Mouse (Mus musculus): ENCODE data around the gene Il2rb.
A peak's percentile ranks its signal among the peaks of the same experiment; 100 is the strongest.

Il2rb gene

GRCm38 (mm10) chr15:78481448-78482000, 13.5 kb downstream of the Il2rb start:
- peak; percentile 25 for DNase-seq (ENCODE audit: low read depth, low spot score)

DNA sequence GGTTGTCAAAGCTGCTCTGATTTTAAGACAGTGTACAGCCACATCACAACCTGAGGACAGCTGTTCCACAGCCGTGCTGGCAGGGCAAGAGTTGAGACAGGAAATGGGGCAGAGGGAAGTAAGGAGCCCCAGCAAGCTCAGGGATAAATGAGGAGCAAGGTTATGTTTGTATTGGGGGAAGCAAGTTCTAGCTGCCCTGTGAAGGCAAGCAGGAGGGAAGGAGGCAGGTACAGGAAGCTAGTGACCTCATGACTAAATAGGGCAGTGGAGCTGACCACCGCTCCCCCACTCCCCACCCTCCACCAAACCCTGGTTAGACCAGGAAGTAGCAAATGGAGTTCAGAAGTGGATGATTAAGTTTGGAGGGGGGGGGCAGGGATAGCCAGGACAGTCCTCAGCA, 14.1 kb downstream of the Il2rb start:
- no peak for DNase-seq (ENCODE audit: low read depth, low spot score)

GRCm38 (mm10) chr15:78480111-78480510, 15.0 kb downstream of the Il2rb start:
- no peak for DNase-seq (ENCODE audit: low read depth, low spot score)

GRCm38 (mm10) chr15:78479470-78479869, 15.6 kb downstream of the Il2rb start:
- peak; percentile 30 for DNase-seq (ENCODE audit: low read depth, low spot score)

- DNase-seq (ENCODE audit: low read depth, low spot score), result no peak
Observed at GRCm38 (mm10) chr15:78478073-78478472, 17.0 kb downstream of the Il2rb start.

GRCm38 (mm10) chr15:78476878-78477277, 18.2 kb downstream of the Il2rb start:
- DNase-seq (ENCODE audit: low read depth, low spot score), result no peak

- peak; percentile 59 for DNase-seq (ENCODE audit: low read depth, low spot score)
Observed at GRCm38 (mm10) chr15:78475604-78476031, 19.5 kb downstream of the Il2rb start.

DNA sequence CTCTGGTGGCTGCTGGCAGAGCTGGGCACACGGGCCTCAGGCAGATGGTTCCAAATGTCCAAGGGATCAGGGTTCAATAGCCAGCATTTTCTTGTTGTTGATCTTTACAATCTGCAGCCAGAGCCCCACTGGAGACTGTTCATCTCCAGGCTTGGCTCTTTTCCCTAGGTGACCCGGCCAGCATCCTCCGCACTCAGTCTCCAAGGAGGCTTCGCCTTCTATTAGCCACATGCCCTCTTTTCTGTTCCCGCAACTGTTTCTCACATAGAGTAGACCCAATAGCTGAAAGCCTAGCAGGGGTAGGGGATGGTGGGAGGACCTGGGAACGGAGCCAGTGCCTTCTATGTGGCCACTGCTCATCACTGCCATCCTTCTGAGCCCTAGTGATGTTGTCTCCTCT, 21.6 kb downstream of the Il2rb start:
- DNase-seq (ENCODE audit: low read depth, low spot score), result peak; percentile 25

GRCm38 (mm10) chr15:78471902-78472301, 23.2 kb downstream of the Il2rb start:
- DNase-seq (ENCODE audit: low read depth, low spot score), result no peak

- DNase-seq (ENCODE audit: low read depth, low spot score), result no peak
Observed at GRCm38 (mm10) chr15:78470495-78471276, 24.4 kb downstream of the Il2rb start.

- DNase-seq (ENCODE audit: low read depth, low spot score), result no peak
Observed at GRCm38 (mm10) chr15:78468379-78468937, 26.6 kb downstream of the Il2rb start, which contains the start of gene Tmprss6. Tmprss6 (minus strand) TSS chr15:78468634.

DNA sequence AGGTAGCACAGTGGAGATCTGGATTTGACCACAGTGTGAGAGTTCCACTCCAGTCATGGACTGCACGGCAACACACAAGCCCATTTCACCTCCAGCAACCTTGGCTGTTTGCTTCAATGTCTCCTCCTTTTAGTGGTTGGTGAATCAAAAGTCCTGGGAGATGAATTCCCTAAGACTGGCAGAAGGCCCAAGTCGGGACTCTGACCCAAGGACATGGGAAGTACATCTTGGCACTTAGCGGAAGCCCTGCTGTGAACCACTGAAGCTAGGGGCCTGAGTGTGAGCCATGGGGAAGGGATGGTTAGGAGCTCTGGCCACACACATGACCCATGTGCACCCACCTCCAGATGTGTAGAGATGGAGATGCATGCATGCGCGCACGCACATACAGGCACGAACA, 27.5 kb downstream of the Il2rb start:
- no peak for DNase-seq (ENCODE audit: low read depth, low spot score)

- DNase-seq (ENCODE audit: low read depth, low spot score), result no peak
Observed at GRCm38 (mm10) chr15:78466809-78467208, 28.3 kb downstream of the Il2rb start.

- DNase-seq (ENCODE audit: low read depth, low spot score), result no peak
Observed at GRCm38 (mm10) chr15:78462981-78463380, 32.1 kb downstream of the Il2rb start.

DNA sequence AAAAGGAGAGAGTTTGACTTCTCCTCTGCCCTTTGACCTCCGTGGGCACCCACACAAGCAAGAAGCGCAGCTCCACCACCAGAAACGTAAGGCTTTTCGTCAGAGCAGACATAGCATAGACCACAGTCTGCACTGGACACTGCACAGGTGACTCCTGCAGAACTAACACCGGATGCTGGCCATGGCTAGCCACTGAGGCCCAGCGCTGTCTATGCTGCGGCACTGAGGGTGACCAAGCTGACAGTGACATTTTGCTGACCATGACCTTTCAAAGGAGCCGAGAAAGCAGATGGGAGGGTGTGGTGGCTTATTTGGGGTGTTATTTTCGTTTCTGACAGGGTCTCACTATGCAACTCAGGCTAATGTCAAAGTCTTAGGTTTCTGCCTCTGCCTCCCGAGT, 37.9 kb downstream of the Il2rb start:
- DNase-seq (ENCODE audit: low read depth, low spot score), result no peak

DNA sequence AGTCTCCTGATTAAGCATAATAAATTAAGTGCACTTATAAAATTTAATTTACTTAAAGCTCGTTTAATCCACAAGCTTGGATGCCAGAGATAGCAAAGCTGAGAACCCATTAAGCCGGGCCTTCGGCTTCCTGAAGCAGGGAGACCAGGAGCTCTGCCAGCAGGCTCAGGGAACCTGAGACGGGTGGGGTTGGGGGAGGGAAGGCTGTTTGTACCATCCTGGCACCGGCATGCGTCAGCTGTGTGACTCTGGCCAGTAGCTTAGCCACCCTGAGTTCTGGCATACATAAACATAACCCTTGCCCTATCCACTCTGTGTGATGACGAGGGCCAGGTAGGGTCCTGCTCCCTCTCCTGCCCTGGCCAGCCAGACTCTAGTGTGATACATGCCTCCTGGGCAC, 39.0 kb downstream of the Il2rb start:
- DNase-seq (ENCODE audit: low read depth, low spot score), result no peak

DNA sequence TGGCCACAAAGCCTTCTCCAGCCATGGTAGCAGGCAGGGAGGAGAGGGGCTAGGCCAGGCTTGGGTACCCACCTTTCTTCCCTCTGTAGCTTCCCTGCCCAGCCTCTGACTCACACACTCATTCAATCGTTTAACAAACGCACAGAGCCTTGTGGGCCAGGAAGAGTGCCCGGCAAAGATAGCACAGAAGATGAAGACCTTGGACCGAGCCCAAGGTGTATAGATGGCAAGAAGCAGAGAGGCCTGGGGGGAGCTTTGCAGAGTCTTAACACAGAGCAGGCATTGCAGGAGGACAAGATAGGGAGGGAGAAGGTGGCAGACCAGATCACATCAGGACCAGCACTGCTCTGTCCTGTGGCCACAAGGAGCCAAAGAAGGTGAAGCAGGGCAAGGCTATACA, 39.9 kb downstream of the Il2rb start:
- no peak for DNase-seq (ENCODE audit: low read depth, low spot score)

DNA sequence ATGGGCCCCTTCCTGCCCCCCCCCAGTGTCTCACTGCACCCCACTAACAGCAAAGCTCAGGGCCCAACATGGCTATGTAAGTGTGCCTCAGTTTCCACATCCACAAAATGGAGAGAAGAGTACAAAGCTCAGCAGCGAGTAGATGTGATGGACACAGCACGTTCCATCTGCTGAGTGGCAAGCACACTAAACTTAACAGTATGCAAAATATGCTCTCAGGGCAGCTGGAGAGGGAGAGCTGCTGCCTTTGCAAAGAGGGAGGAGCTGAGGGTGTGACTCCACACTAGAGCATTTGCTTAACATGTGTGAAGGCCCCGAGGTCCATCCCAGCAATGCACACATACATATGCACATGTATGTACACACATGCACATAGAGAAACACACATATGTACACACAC, 42.1 kb downstream of the Il2rb start:
- DNase-seq (ENCODE audit: low read depth, low spot score), result no peak

DNA sequence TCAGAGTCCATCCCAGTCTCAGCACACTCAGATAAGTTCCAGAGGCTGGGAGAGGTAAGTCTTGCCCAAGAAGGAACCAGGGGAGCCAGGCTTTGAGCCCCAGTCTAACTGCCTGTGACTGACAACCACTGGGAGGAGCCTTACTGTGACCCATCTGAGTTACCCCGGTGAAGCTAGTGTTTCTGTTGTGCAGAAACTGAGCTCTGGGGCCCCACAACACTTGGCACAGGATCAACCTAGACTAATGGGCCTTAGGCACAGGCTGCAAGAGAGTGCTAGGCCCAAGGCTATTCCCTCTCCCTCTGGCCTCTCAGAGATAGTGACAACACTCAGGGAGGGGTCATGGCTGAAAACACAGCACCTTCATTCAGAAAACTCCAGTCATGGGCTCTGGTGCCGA, 43.9 kb downstream of the Il2rb start:
- DNase-seq (ENCODE audit: low read depth, low spot score), result no peak

- no peak for DNase-seq (ENCODE audit: low read depth, low spot score)
Observed at GRCm38 (mm10) chr15:78450419-78450768, 44.7 kb downstream of the Il2rb start.

DNA sequence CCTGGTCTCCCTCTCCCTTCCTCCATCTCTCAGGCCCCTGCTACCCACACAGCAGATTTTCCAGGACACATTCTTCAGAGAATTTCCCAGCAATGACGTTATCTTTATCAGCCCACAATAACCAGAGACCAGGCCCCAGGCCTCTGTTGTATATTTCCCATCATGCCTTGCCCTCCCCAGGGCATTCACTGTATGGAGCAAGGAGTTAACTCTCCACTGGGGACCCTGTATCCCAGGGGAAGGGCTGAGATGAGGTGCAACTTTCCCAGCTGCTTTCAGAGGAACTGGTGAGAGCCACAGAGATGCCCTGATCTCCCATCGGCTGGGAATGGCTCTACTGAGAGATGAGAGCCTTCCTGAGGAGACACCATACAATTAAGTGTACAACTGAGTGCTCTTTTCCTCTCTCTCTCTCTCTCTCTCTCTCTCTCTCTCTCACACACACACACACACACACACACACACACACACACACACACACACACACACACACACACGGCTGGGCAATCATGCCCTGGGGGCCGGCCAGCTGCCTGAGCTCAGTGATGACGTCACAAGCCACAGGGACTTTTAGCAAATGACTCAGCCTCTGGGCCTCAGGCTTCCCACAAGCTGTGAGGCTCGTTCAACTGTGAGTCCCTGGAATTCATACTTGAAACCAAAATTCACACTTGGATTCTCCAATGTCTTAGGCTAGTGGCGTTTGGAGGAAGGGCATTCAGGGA, 45.2 kb downstream of the Il2rb start:
- peak; percentile 91 for DNase-seq (ENCODE audit: low read depth, low spot score)

DNA sequence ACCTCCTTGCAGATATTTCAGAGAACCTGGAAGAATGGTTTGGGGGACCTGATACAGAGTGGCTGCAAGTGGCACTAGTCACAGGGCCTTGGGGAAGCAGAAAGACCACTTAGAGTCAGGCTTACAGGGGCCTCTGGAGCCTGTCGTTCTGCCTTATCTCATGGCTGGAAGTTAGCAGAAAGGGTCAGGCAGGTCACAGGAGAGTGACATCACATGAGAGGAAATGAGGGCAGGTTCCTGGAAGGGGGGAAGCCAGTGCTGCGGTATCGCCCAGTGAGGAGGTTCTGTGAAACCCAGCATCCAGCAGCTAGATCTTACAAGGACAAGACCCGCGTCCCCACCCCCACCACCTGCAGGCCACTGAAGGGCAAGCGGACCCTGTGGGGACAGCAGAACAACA, 45.9 kb downstream of the Il2rb start:
- DNase-seq (ENCODE audit: low read depth, low spot score), result no peak

Measured in brain, adult 2 months (tissue).